Mouse (Mus musculus) CD4-positive, CD25-positive, alpha-beta regulatory T cell, adult 4 months (primary cell): ENCODE measurements around the gene Depdc1a. TPM values are rescaled to one million over a fixed set of nuclear protein-coding genes. Genes with fewer than 3 reads are reported as not detected.
"Not testable (repeated sequence)": the region's sequence is repeated elsewhere in the genome, so short reads cannot be mapped to it uniquely, and the experiment has no call there.

Experiments
- ATAC-seq: one replicate; pipeline ENCODE4 v1.8.0; 2017
- polyA plus RNA-seq, 2 experiments: library from polyadenylated mRNA; unstranded; fragments of 100-300 nt; shearing (Covaris generic); gene quantifications; one replicate each; pipeline ENCODE4 v1.2.1; 2017

Gene Depdc1a
- polyA plus RNA-seq = 1 to 10 TPM; 1.7 to 3.0 TPM

GRCm38 (mm10) chr3:159495243-159495801 lies at the start of gene Depdc1a:
Depdc1a (plus strand) TSS chr3:159495433.
- peak; percentile 100 for ATAC-seq

DNA sequence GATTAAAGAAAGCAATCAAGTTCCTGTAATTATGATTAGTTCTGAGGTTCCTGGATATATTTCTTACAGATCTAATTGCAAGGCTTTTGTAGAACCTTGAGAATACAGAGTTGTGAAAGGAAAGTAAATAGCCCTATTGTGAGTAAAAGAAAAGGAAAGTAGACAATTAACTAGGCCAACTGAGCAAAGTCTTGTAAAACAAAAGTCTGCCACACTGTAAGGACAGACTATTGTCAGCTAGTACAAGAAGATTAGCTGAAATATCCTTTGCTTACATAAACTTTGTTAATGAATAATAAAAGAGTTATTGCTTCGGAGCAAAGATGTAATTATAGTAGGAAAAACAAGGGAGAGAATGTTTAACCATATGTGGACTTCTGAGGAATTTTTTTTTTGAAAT lies 25.2 kb upstream of the Depdc1a start:
- no peak for ATAC-seq

DNA sequence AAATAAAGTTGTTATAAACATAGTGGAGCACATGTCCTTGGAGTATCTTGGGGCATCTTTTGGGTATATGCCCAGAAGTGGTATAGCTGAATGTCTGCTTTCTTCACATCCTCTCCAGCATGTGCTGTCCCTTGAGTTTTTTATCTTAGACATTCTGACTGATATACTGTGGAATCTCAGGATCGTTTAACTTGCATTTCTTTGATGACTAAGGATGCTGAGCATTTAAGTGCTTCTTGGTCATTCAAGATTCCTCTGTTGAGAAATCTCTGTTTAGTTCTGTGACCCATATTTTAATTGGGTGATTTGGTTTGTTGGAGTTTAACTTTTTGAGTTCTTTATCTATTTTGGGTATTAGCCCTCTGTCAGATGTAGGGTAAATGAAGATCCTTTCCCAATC lies 19.8 kb upstream of the Depdc1a start:
- ATAC-seq = no peak

- no peak for ATAC-seq
These were observed 17.8 kb upstream of the Depdc1a start for GRCm38 (mm10) chr3:159477250-159477962.

DNA sequence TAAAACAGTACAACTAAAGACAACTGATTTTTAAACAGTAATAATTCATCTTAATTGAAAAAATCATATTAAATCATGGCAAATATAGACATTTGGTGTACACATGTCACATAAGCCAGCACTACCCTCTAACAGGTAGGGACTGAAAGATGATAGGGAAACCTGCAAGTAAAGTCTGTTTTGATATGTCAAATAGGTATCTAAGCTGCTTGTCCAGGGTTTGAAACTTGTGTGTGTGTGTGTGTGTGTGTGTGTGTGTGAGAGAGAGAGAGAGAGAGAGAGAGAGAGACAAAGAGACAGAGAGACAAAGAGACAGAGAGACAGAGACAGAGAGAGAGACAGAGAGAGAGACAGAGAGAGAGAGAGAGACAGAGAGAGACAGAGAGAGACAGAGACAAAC lies 524 bp upstream of the Depdc1a start:
- ATAC-seq = not testable (repeated sequence)

- ATAC-seq = peak; percentile 87
These were observed 13.7 kb downstream of the Depdc1a start for GRCm38 (mm10) chr3:159508899-159509298.

- peak; percentile 50 for ATAC-seq
These were observed 33.3 kb downstream of the Depdc1a start for GRCm38 (mm10) chr3:159528563-159528962.

DNA sequence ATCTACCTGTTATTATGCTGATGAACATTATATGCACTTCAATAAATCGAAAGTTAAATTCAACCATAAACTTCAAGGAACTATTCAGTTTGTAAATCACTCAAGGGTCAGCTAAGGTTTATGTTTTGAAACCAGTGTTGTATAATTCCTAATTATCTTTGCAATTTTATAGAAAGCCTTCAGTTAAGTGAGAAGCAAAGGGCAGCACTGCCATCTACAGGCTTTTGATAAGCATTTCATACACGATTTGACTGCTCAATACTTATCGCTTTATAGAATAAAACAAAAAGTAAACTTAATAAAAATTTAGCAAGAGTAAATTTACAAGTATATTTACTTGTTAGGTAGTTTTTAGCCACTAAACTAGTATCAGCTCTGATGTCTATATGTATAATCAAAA lies 53.1 kb downstream of the Depdc1a start:
- ATAC-seq = peak; percentile 51

GRCm38 (mm10) chr3:159550224-159550623 lies 55.0 kb downstream of the Depdc1a start:
- no peak for ATAC-seq

Other genes with a start within 250 kb of the Depdc1a start
- not detected for gene Rpe65, start 103.7 kb downstream of the Depdc1a start, polyA plus RNA-seq